21 mouse cellular contexts compared by ENCODE assay signal in the genomic region with DNA sequence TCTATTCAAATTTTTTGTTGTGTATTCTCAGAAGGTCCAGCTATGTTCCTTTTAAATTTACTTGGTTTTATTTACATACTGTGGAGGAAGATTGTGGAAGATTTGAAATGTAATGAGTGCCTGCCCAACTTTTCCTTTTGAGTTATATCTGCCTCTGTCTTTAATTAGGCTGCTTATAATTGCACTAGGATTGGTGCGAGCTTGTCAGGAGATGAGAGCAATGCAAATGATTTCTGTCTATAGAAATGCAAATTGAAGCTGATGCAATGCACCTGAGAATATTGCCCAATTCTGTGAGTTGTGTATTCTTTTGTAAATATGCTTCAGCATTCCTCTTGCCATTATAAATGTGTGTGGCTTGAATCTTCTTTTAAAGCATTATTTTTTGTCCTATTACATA.
"Had no signal": no experiment of that assay in that cellular context is flagged by ENCODE, and none has a peak within 500 bp of the region (broad histone marks: within the 10 kb centered on the region; RNA-seq: fewer than 3 reads in every experiment).

No protein-coding gene starts in this region.

- H3K27me3 ChIP-seq: limb, embryonic 12.5 days; limb, embryonic 15.5 days; liver, embryonic 12.5 days; liver, embryonic 15.5 days; lung, embryonic 15.5 days; megakaryocyte, embryonic 14.5 days; midbrain, embryonic 12.5 days; neural tube, embryonic 13.5 days; stomach, embryonic 15.5 days had no signal

- DNase-seq: kidney, adult 9 months; kidney, postnatal 14 days; kidney, postnatal 4 days; left cerebral cortex, postnatal 4 days; lung, adult 18-20 months; lung, postnatal 10 days; lung, postnatal 36 days; retina, postnatal 1 day; right cerebral cortex, postnatal 25 days; spleen, adult 18-20 months; thymus, postnatal 36 days had no signal

- ATAC-seq: liver, embryonic 12.5 days had no signal

- H3K4me2 ChIP-seq: limb, embryonic 12.5 days; limb, embryonic 15.5 days; liver, embryonic 12.5 days; liver, embryonic 15.5 days; lung, embryonic 15.5 days; midbrain, embryonic 12.5 days; neural tube, embryonic 13.5 days; stomach, embryonic 15.5 days had no signal

- H3K9me3 ChIP-seq: limb, embryonic 12.5 days; limb, embryonic 15.5 days; liver, embryonic 12.5 days; liver, embryonic 15.5 days; lung, embryonic 15.5 days; megakaryocyte, embryonic 14.5 days; midbrain, embryonic 12.5 days; stomach, embryonic 15.5 days had no signal

- H3K27ac ChIP-seq: limb, embryonic 12.5 days; limb, embryonic 15.5 days; liver, embryonic 12.5 days; liver, embryonic 15.5 days; lung, embryonic 15.5 days; midbrain, embryonic 12.5 days; neural tube, embryonic 13.5 days; stomach, embryonic 15.5 days had no signal

- H3K4me1 ChIP-seq: limb, embryonic 12.5 days; limb, embryonic 15.5 days; liver, embryonic 12.5 days; liver, embryonic 15.5 days; lung, embryonic 15.5 days; megakaryocyte, embryonic 14.5 days; midbrain, embryonic 12.5 days; neural tube, embryonic 13.5 days; stomach, embryonic 15.5 days had no signal

- H3K9ac ChIP-seq: limb, embryonic 12.5 days; limb, embryonic 15.5 days; liver, embryonic 12.5 days; liver, embryonic 15.5 days; lung, embryonic 15.5 days; midbrain, embryonic 12.5 days; neural tube, embryonic 13.5 days; stomach, embryonic 15.5 days had no signal

- H3K4me3 ChIP-seq: limb, embryonic 12.5 days; limb, embryonic 15.5 days; liver, embryonic 12.5 days; liver, embryonic 15.5 days; lung, embryonic 15.5 days; megakaryocyte, embryonic 14.5 days; midbrain, embryonic 12.5 days; myocyte; neural tube, embryonic 13.5 days; stomach, embryonic 15.5 days had no signal

- H3K36me3 ChIP-seq: limb, embryonic 12.5 days; limb, embryonic 15.5 days; liver, embryonic 12.5 days; liver, embryonic 15.5 days; lung, embryonic 15.5 days; midbrain, embryonic 12.5 days; neural tube, embryonic 13.5 days; stomach, embryonic 15.5 days had no signal
